Comparison of ENCODE assay signal across 21 mouse cellular contexts in the genomic region with DNA sequence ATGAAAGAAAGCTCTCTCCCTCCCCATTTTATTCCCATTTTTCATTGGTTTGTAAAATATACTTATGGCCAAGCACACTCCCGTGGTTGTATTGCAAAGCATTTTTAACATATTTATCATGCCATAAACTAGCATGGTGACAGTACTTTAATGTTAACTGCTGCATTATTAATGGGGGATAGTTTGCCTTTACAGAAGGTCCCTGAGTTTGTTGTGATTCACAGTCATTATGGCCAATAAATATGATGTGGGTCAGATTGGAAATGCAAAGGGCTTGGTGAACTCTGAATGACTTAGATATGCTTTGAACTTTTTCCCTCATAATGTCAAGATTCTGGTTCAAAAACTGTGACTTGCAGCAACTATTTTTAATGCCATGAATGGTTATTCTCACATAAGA.
DNase-seq lines count a peak whose midpoint lies in the region; ATAC-seq and TF ChIP-seq lines count a peak whose summit lies in the region.
"Had no signal": no experiment of that assay in that cellular context is flagged by ENCODE, and none has a peak within 500 bp of the region (broad histone marks: within the 10 kb centered on the region; RNA-seq: fewer than 3 reads in every experiment).

No protein-coding gene starts in this region.

- no peak for TF ChIP-seq POLR2A in kidney, adult 2 months (IDR thresholded peaks at IDR 0.05; ENCODE audit: low read depth, low read length)

- DNase-seq in kidney, adult 2 months = no peak
- DNase-seq in kidney, postnatal 4 days = no peak
- peak; percentile 74 for DNase-seq in kidney, postnatal 0 days (ENCODE audit: low spot score)
- DNase-seq in kidney, postnatal 25 days = no peak
- DNase-seq: adrenal gland, adult 2 months; adrenal gland, adult 8-10 months; adrenal gland, postnatal 10 days; adrenal gland, postnatal 14 days; adrenal gland, postnatal 25 days; adrenal gland, postnatal 36 days; B cell, adult 2 months; cerebellum, adult 11 months; cerebellum, adult 11-12 months; cerebellum, adult 18-20 months had no signal

- no peaks in the 10 kb centered on the region for H3K27me3 ChIP-seq in kidney, embryonic 15.5 days
- H3K27me3 ChIP-seq in kidney, adult 2 months (replicated peaks; ENCODE audit: control insufficient read depth, insufficient read depth, low read length) = no peaks in the 10 kb centered on the region
- no peaks in the 10 kb centered on the region for H3K27me3 ChIP-seq in kidney, embryonic 16.5 days (ENCODE audit: insufficient read depth, low read length)
- H3K27me3 ChIP-seq in kidney, postnatal 0 days (ENCODE audit: insufficient read depth, low read length) = no peaks in the 10 kb centered on the region
- H3K27me3 ChIP-seq: CH12.LX had no signal

- H3K9me3 ChIP-seq in kidney, embryonic 15.5 days (replicated peaks) = no peaks in the 10 kb centered on the region
- no peaks in the 10 kb centered on the region for H3K9me3 ChIP-seq in kidney, embryonic 16.5 days (ENCODE audit: low read length)
- no peaks in the 10 kb centered on the region for H3K9me3 ChIP-seq in kidney, postnatal 0 days (replicated peaks; ENCODE audit: low read length)
- H3K9me3 ChIP-seq: G1E had no signal

- no peak overlapping the region for H3K27ac ChIP-seq in kidney, embryonic 15.5 days
- H3K27ac ChIP-seq in kidney, adult 2 months (ENCODE audit: insufficient read depth, low read depth, low read length) = no peak overlapping the region
- no peak overlapping the region for H3K27ac ChIP-seq in kidney, embryonic 16.5 days (ENCODE audit: low read length)
- no peak overlapping the region for H3K27ac ChIP-seq in kidney, postnatal 0 days

- H3K4me1 ChIP-seq in kidney, embryonic 15.5 days = no peaks in the 10 kb centered on the region
- H3K4me1 ChIP-seq in kidney, adult 2 months (ENCODE audit: control insufficient read depth, insufficient read depth, low read length) = no peaks in the 10 kb centered on the region
- H3K4me1 ChIP-seq in kidney, embryonic 16.5 days (ENCODE audit: insufficient read depth, low read length) = no peaks in the 10 kb centered on the region
- no peaks in the 10 kb centered on the region for H3K4me1 ChIP-seq in kidney, postnatal 0 days (replicated peaks; ENCODE audit: insufficient read depth, low read length)

- ATAC-seq in kidney, embryonic 15.5 days (replicated peaks; ENCODE audit: low FRiP score) = peak; percentile 46; the same call in 1 of the 2 replicates
- ATAC-seq in kidney, embryonic 16.5 days (ENCODE audit: low FRiP score, low TSS enrichment) = peak; percentile 67; the same call in 1 of the 2 replicates
- ATAC-seq in kidney, postnatal 0 days (replicated peaks; ENCODE audit: low FRiP score, low read depth) = no peak
- ATAC-seq: activated CD4-positive, CD25-positive, alpha-beta regulatory T cell, adult 4 months; CD4-positive, CD25-positive, alpha-beta regulatory T cell, adult 4 months; Patski had no signal

- no peak for TF ChIP-seq CTCF in kidney, adult 2 months (conservative IDR thresholded peaks at IDR 0.05; ENCODE audit: insufficient read depth, insufficient read length, low read depth, low read length)
- no peak for TF ChIP-seq CTCF in kidney, postnatal 0 days (IDR thresholded peaks at IDR 0.05; ENCODE audit: low read depth)

- no peak overlapping the region for H3K4me2 ChIP-seq in kidney, embryonic 15.5 days
- H3K4me2 ChIP-seq in kidney, embryonic 16.5 days (replicated peaks; ENCODE audit: low read depth, low read length) = no peak overlapping the region
- no peak overlapping the region for H3K4me2 ChIP-seq in kidney, postnatal 0 days (ENCODE audit: low read length)

- no peak overlapping the region for H3K4me3 ChIP-seq in kidney, embryonic 15.5 days (replicated peaks)
- H3K4me3 ChIP-seq in kidney, adult 2 months (ENCODE audit: insufficient read depth, low read depth, low read length) = no peak overlapping the region
- H3K4me3 ChIP-seq in kidney, embryonic 16.5 days (ENCODE audit: low read length) = no peak overlapping the region
- no peak overlapping the region for H3K4me3 ChIP-seq in kidney, postnatal 0 days (replicated peaks; ENCODE audit: low read depth, low read length)

- H3K36me3 ChIP-seq in kidney, embryonic 15.5 days = no peaks in the 10 kb centered on the region
- H3K36me3 ChIP-seq in kidney, adult 2 months (ENCODE audit: control insufficient read depth, insufficient read depth, low read length) = no peaks in the 10 kb centered on the region
- no peaks in the 10 kb centered on the region for H3K36me3 ChIP-seq in kidney, embryonic 16.5 days (ENCODE audit: insufficient read depth, low read length)
- H3K36me3 ChIP-seq in kidney, postnatal 0 days (ENCODE audit: insufficient read depth, low read length) = no peaks in the 10 kb centered on the region
- H3K36me3 ChIP-seq: G1E had no signal

- WGBS in kidney, embryonic 15.5 days = 49% methylated on average over 1 of the region's 1 CpGs
- 56% methylated on average over 1 of the region's 1 CpGs for WGBS in kidney, adult 2 months
- WGBS in kidney, embryonic 16.5 days = 38% methylated on average over 1 of the region's 1 CpGs
- 55% methylated on average over 1 of the region's 1 CpGs for WGBS in kidney, postnatal 0 days

- no peak overlapping the region for H3K9ac ChIP-seq in kidney, embryonic 15.5 days
- no peak overlapping the region for H3K9ac ChIP-seq in kidney, embryonic 16.5 days (replicated peaks; ENCODE audit: low read length)
- no peak overlapping the region for H3K9ac ChIP-seq in kidney, postnatal 0 days (ENCODE audit: low read depth, low read length)
